Mouse (Mus musculus) midbrain, embryonic 13.5 days (tissue): Measurements from ENCODE around the gene Prcp. TPM values are rescaled to one million over a fixed set of nuclear protein-coding genes. Genes with fewer than 3 reads are reported as not detected.

Experiments used
- ATAC-seq: fragments of 200-750 bp; cut with Nextera tagmentation; 2 replicates; pipeline ENCODE4 v1.8.0; 2017; ENCODE audit warnings: mild to moderate bottlenecking, moderate TSS enrichment, moderate library complexity
- H3K27ac ChIP-seq: fragments of 300-500 bp; sonication (generic); 2 replicates; pipeline ENCODE4 v1.5.1; 2015; ENCODE audit warnings: inconsistent platforms, mild to moderate bottlenecking, moderate library complexity
- H3K27me3 ChIP-seq: fragments of 300-500 bp; sonication (generic); 2 replicates; pipeline ENCODE4 v1.6.1; 2015; ENCODE audit warnings: mild to moderate bottlenecking, inconsistent platforms
- H3K36me3 ChIP-seq: fragments of 300-500 bp; sonication (generic); 2 replicates; pipeline ENCODE4 v1.6.1; 2015; ENCODE audit warnings: mild to moderate bottlenecking, inconsistent platforms
- H3K4me1 ChIP-seq: fragments of 300-500 bp; sonication (generic); replicated peaks from 2 replicates; pipeline ENCODE4 v1.6.1; 2015; ENCODE audit warnings: inconsistent platforms
- H3K4me2 ChIP-seq: fragments of 300-500 bp; sonication (generic); replicated peaks from 2 replicates; pipeline ENCODE4 v1.6.1; 2015; ENCODE audit warnings: moderate library complexity, mild to moderate bottlenecking, inconsistent platforms
- H3K4me3 ChIP-seq: fragments of 300-500 bp; sonication (generic); replicated peaks from 2 replicates; pipeline ENCODE4 v1.5.1; 2015; ENCODE audit warnings: mild to moderate bottlenecking, inconsistent platforms
- H3K9ac ChIP-seq: fragments of 300-500 bp; sonication (generic); replicated peaks from 2 replicates; pipeline ENCODE4 v1.6.1; 2015; ENCODE audit warnings: mild to moderate bottlenecking, inconsistent platforms
- H3K9me3 ChIP-seq: fragments of 300-500 bp; sonication (generic); 2 replicates; pipeline ENCODE4 v1.6.1; 2016; ENCODE audit warnings: mild to moderate bottlenecking, inconsistent platforms
- WGBS: fragments of 180-500 bp; shearing (Covaris S2); methylation state at CpG from one replicate; pipeline ENCODE4 v1.1.7; 2015; 5-methylcytosine and 5-hydroxymethylcytosine counted together
- polyA plus RNA-seq: library from polyadenylated mRNA; unstranded; fragments of >200 nt; fragmentation: Nextera tagmentation; extraction: Ambion mirVana; gene quantifications from 2 replicates; pipeline ENCODE4 v1.2.1, GENCODE M21; 2015

The Prcp gene
- polyA plus RNA-seq, 1 experiment from 2014 or later = 17.4 TPM

DNA sequence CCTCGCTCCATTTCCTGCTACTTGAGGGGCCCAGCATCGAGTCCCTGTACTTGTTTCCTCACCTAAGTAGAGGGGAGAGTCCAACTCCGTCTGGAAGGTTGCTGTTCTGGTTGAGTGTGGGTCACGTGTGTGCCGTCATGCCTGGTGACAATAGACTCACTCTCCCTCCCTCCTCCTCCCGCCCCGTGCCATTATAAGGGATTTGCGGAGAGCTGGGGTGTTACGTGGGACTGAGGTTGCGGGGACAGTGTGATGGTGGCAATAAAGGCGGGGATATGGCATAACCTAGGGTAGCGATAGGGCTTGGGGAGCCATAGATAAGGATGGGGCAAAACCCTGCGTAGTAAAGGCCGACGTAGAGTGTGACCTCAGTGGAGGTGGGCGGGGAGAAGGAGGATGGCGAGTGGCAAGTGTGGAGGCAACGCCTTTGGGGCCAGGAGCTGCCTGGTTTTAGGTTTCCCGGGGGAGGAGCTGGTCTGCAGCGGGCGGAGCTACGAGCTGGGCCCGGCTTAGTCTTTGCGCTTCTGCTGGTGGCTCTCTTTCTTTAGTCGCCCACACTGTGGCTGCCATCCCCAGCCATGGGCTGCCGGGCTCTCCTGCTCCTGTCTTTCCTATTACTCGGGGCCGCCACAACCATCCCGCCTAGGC is 615 bp downstream of the Prcp start:
- WGBS = under 1% methylated on average over 26 of the region's 29 CpGs
- no peaks in the 10 kb centered on the region for H3K27me3 ChIP-seq
- peak overlapping the region; percentile 84 for H3K9ac ChIP-seq
- H3K4me1 ChIP-seq = peaks cover 25% of the 10 kb centered on the region
- ATAC-seq = peak; percentile 92
- H3K4me2 ChIP-seq = peak overlapping the region; percentile 70
- H3K4me3 ChIP-seq = peak overlapping the region; percentile 53
- no peaks in the 10 kb centered on the region for H3K36me3 ChIP-seq
- peak overlapping the region; percentile 98 for H3K27ac ChIP-seq
- no peaks in the 10 kb centered on the region for H3K9me3 ChIP-seq

DNA sequence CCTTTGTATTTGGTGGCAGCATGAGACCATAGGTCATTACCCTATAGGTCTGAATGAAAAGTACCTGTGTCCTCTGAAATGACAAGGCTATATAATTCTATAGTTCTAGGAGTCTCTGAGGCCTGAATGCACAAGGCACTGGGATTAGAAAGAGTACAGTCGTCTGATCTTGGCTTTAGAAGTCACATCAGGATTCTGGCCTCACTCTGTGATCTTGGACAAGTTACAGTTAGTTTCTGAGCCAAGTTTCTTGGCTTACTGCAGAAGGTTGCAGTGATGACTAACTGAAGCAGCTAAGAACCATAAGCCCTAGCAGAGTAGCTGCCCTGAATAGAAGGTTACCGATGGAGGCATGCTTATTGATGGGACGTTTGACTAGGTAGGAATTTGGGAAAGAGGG is 1.8 kb downstream of the Prcp start:
- Histone ChIP-seq H3K36me3 (no peaks in the 10 kb centered on the region), H3K27me3 (no peaks in the 10 kb centered on the region), H3K27ac (no peak overlapping the region), H3K4me3 (peak overlapping the region; percentile 53), H3K9me3 (no peaks in the 10 kb centered on the region), H3K4me1 (peaks cover 25% of the 10 kb centered on the region), H3K9ac (no peak overlapping the region), H3K4me2 (peak overlapping the region; percentile 70)
- no peak for ATAC-seq
- WGBS = 51% methylated on average over 3 of the region's 3 CpGs

DNA sequence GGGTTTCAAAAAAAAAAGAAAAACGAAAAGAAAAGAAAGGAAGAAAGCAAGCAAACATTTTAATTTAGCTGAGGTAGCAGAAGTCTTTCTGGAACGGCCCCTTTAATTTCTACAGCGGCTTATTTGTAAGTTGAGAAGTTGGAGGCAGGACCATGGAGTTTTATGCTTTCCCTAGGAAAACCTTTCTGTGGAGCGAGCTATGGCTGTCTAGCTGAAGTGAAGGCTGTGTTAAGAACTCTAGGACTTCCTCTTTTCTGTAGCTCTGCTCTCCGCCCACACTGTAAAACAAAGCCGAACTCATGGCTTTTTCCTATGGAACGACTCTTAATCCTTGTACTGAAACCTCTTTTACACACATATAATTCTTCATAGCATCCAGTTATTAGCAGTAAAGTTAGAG is 2.3 kb downstream of the Prcp start:
- H3K4me3 ChIP-seq = 0 out of 2 replicates have a peak overlapping the region, but pooled peaks have one; percentile 4
- 68% methylated on average over 7 of the region's 7 CpGs for WGBS
- H3K27me3 ChIP-seq = no peaks in the 10 kb centered on the region
- H3K9ac ChIP-seq = no peak overlapping the region
- peaks cover 25% of the 10 kb centered on the region for H3K4me1 ChIP-seq
- H3K36me3 ChIP-seq = no peaks in the 10 kb centered on the region
- peak overlapping the region; percentile 70 for H3K4me2 ChIP-seq
- H3K9me3 ChIP-seq = no peaks in the 10 kb centered on the region
- no peak for ATAC-seq
- H3K27ac ChIP-seq = no peak overlapping the region

DNA sequence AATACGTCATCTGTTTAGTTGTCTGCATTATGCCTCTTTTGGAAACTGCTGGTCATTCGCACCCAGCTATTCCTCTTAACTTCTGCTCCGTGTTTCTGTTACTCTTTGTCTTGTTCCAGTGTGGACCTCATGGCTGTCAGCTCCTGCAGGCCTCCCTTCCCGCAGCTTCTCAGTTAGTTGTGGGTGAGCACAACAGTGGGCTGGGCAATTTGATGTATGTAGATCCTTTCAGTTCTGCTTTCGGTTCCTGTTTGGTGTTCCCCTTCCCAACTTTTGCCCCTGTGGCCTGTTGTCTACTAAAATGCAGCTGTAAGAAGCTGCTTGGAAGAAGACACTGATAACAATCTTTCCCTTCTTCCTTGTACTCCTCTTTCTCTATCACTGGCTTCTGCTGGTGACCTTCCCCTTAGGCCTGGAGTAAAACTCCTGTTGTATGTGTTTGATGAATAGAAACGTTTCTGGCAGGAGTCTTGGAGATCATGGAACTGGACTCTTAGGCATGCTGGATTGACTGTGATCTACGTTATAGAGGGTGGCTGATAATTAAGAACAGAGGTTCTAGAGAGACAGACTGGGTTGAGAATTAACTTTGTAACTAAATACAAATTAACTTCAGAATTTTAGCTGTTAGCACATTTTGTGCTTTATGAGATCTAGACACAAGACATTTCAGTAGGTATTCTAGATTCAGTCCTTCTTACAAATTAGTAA is 4.5 kb downstream of the Prcp start:
- Histone ChIP-seq H3K4me2 (no peak overlapping the region), H3K27me3 (no peaks in the 10 kb centered on the region), H3K9me3 (no peaks in the 10 kb centered on the region), H3K4me3 (no peak overlapping the region), H3K9ac (no peak overlapping the region), H3K27ac (no peak overlapping the region), H3K4me1 (peaks cover 18% of the 10 kb centered on the region), H3K36me3 (no peaks in the 10 kb centered on the region)
- ATAC-seq = no peak
- WGBS = 88% methylated on average over 7 of the region's 7 CpGs

DNA sequence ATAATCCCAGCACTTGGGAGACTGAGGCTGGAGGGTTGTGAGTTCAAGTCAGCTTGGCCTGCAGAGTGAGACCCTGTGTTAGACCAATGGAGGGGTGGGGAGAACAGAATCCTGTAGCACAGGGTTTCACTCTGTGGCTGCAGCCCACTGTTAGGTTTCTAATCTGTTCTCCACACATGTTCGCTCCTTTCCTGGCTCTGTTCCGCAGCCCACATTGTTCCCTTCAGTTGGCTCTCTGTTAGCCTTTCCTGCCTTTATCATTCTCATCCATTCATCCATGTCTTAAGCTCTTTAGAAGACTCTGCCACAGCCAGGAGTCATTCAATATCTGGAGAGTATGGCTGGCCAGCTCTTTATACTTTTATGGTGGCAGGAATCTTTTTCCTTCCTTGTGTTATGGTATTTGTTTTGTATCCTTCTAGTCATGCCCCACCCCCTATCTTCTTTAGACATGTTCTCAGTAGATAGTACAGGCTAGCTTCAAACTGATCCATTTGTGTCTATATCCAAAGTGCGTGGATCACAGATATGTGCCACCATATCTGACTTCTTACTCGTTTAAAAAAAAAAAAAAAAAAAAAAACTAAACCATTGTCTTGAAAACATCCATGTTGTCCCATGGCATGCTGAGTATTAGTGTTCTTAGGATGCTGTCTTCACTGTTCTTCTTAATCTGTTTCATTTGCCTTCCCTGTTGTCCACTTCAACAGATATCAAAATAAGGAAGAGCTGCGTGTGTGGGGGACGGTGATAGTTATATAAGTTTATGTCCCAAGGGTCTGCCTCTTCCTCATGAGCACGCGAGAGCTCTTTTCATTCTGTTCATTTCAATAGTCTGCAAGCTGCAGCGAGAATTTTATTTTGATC is 9.8 kb downstream of the Prcp start:
- no peaks in the 10 kb centered on the region for H3K27me3 ChIP-seq
- H3K9me3 ChIP-seq = no peaks in the 10 kb centered on the region
- WGBS = 79% methylated on average over 9 of the region's 9 CpGs
- no peak overlapping the region for H3K4me2 ChIP-seq
- H3K27ac ChIP-seq = no peak overlapping the region
- no peak overlapping the region for H3K9ac ChIP-seq
- H3K4me3 ChIP-seq = no peak overlapping the region
- ATAC-seq = no peak
- H3K36me3 ChIP-seq = no peaks in the 10 kb centered on the region
- H3K4me1 ChIP-seq = no peaks in the 10 kb centered on the region

DNA sequence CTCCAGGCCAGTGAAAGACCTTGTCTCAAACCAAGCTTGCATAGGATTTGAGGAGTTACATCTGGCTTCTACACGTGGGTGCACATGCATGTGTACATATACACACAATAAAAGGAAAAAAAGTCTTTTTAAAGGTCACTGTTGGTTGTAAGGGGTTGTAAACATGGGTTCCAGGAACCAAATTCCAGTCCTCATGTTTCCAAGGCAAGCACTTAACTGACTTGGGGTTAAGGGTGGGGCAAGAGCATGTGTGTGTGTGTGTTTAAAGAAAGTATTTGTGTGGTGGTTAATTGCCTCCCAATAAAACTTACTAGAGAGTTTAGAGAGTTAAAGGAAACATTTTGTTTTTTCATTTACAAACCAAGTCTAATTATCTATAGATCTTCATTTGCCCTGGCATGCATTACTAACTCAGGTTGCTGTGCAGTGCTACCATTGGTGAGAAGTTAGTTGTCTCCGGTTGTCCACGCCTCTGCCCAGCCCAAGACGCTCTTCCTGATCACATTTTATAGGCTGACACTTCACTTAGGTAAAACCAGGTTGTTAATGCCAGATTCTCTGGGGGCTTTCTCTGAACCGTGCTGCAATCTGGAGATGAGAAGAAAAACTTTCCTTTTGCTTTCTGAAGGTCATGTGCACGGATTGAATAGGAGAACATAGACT is 10.9 kb downstream of the Prcp start:
- ATAC-seq = no peak
- Histone ChIP-seq H3K27me3 (no peaks in the 10 kb centered on the region), H3K9ac (no peak overlapping the region), H3K4me1 (no peaks in the 10 kb centered on the region), H3K4me3 (no peak overlapping the region), H3K4me2 (no peak overlapping the region), H3K36me3 (no peaks in the 10 kb centered on the region), H3K9me3 (no peaks in the 10 kb centered on the region), H3K27ac (no peak overlapping the region)
- 90% methylated on average over 6 of the region's 6 CpGs for WGBS

DNA sequence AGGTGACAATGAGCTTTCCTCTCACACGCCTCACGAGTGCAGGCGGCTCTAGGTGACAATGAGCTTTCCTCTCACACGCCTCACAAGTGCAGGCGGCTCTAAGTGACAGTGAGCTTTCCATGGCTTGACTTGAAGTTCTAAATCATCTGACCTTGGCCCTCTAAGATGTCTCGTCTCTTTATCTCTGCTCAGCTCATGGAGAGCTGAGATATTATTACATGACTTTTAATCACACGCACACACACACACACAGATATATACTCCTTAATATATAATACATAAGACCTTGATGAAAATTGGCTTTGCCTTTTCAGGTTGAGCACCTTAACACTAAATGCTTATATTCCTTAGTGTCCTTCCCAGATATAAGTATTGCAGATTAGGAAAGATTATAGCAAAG is 12.5 kb downstream of the Prcp start:
- H3K9me3 ChIP-seq = no peaks in the 10 kb centered on the region
- no peak overlapping the region for H3K27ac ChIP-seq
- H3K4me1 ChIP-seq = no peaks in the 10 kb centered on the region
- H3K27me3 ChIP-seq = no peaks in the 10 kb centered on the region
- WGBS = 89% methylated on average over 7 of the region's 7 CpGs
- ATAC-seq = no peak
- no peak overlapping the region for H3K9ac ChIP-seq
- H3K4me3 ChIP-seq = no peak overlapping the region
- no peaks in the 10 kb centered on the region for H3K36me3 ChIP-seq
- H3K4me2 ChIP-seq = no peak overlapping the region

DNA sequence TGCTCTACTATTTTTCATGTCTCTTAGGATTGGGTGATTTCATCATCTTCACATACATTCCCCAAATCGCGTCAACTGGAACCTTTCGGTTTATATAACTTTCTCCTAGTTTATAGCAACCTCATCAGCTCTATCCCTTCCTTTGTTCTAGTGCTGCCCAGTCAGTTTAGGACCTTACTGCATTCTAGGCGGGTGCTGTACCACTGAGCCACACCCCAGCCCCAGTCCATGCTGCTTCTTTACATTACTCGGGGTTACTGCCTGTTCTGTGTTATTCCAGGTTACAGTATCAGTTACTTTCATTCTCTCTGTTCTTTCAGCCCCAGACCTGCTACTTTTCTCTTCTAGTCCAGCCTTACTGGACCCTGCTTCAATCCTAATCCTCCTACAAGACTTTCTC is 13.0 kb downstream of the Prcp start:
- H3K4me3 ChIP-seq = no peak overlapping the region
- no peaks in the 10 kb centered on the region for H3K36me3 ChIP-seq
- no peaks in the 10 kb centered on the region for H3K9me3 ChIP-seq
- H3K4me1 ChIP-seq = no peaks in the 10 kb centered on the region
- no peak for ATAC-seq
- no peak overlapping the region for H3K9ac ChIP-seq
- H3K4me2 ChIP-seq = no peak overlapping the region
- H3K27me3 ChIP-seq = no peaks in the 10 kb centered on the region
- 91% methylated on average over 5 of the region's 5 CpGs for WGBS
- H3K27ac ChIP-seq = no peak overlapping the region

DNA sequence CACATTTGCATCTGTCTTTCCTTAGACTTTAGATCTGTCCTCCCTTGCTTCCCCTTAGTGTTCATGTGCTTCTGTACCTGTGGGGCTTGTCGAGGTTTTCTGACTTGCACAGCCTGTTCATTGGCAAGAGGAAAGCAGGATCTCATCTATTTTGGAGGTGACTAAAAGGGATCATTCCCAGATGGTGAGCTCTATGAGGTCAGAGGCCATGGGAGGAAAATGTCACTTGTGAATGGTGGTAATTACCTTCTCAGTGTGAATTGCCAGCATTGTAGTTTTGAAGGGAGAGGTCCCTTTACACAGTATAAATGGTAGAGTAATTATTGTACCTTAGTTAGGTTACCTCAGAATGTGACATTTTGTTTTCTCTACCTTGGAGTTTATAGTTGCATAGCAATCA is 15.9 kb downstream of the Prcp start:
- 85% methylated on average over 1 of the region's 1 CpGs for WGBS
- Histone ChIP-seq H3K4me3 (no peak overlapping the region), H3K27me3 (no peaks in the 10 kb centered on the region), H3K4me2 (no peak overlapping the region), H3K27ac (no peak overlapping the region), H3K36me3 (no peaks in the 10 kb centered on the region), H3K4me1 (no peaks in the 10 kb centered on the region), H3K9ac (no peak overlapping the region), H3K9me3 (no peaks in the 10 kb centered on the region)
- ATAC-seq = no peak

DNA sequence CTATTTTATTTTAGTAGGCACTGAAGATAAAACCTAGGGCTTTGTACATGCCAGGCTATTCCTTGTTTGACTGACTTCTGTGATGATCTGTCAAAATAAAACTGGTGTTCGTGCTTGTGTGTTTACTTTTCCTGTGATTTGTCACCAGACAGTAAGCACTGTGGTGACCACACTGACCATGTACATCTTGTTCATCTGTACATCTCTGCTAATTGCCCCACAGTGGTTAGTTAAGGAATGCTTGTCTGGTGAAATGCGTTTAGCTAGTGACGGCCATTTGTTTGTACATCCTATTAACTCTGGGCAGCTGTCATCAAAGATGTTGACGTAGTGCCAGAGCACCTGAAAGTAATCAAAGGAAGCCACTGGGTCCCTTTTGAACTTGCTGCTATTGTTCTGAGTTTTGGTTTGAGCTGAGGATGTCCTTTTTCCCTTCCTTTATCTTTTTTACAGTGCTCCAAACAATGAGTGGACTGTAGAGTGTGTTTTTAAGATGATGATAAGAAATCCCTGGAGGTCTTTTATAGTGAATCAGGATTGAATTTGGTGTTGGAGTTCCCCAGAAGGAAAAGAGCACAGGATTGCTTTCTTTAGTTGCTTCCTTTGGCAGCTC is 16.5 kb downstream of the Prcp start:
- no peak overlapping the region for H3K4me3 ChIP-seq
- H3K27ac ChIP-seq = no peak overlapping the region

DNA sequence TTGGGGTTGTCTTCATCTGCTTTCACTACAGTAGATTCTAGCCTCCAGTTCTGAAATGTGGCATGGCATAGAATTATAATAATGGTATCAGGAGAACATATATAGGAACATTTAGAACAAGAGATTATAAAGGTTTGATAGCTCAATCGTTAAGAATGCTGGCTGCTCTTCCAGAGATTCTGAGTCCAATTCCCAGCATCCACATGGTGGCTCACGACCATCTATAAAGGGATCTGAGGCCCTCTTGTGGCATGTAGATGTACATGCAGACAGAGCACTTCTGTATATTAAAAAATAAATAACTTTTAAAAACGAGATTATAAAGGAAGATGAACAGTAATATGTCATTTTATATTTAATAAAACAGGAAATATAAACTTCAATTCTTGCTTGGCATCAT is 19.2 kb downstream of the Prcp start:
- no peak overlapping the region for H3K4me2 ChIP-seq
- H3K9me3 ChIP-seq = no peaks in the 10 kb centered on the region
- H3K4me1 ChIP-seq = no peaks in the 10 kb centered on the region
- no peak for ATAC-seq
- no peak overlapping the region for H3K9ac ChIP-seq
- no peaks in the 10 kb centered on the region for H3K36me3 ChIP-seq
- H3K27me3 ChIP-seq = no peaks in the 10 kb centered on the region
- 51% methylated on average over 3 of the region's 3 CpGs for WGBS
- no peak overlapping the region for H3K27ac ChIP-seq
- no peak overlapping the region for H3K4me3 ChIP-seq

More for the DNA sequence above, 16.5 kb downstream of the Prcp start:
- H3K4me2 ChIP-seq = no peak overlapping the region
- H3K9me3 ChIP-seq = no peaks in the 10 kb centered on the region
- H3K36me3 ChIP-seq = no peaks in the 10 kb centered on the region
- ATAC-seq = no peak
- no peaks in the 10 kb centered on the region for H3K4me1 ChIP-seq
- WGBS = 72% methylated on average over 4 of the region's 4 CpGs
- no peaks in the 10 kb centered on the region for H3K27me3 ChIP-seq
- no peak overlapping the region for H3K9ac ChIP-seq
